8 mouse cellular contexts compared by ENCODE assay signal in genomic region chr6:29215881-29216501, GRCm38 (mm10). TPM values are rescaled to one million over a fixed set of nuclear protein-coding genes. Genes with fewer than 3 reads are reported as not detected.
DNase-seq lines count a peak whose midpoint lies in the region; ATAC-seq and TF ChIP-seq lines count a peak whose summit lies in the region.

Gene Impdh1, minus strand, starts transcription at chr6:29216364.

- TF ChIP-seq CTCF in Patski (IDR thresholded peaks at IDR 0.05) = no peak
- TF ChIP-seq CTCF in cerebellum, adult 2 months (IDR thresholded peaks at IDR 0.05; ENCODE audit: borderline replicate concordance, insufficient read depth, low read depth, low read length) = no peak
- no peak; the same call in 1 of the 2 replicates for TF ChIP-seq CTCF in left cerebral cortex, adult 2 months (IDR thresholded peaks at IDR 0.05)

- peak within 1 kb of the TSS; percentile 99 for H3K4me2 ChIP-seq in hindbrain, embryonic 13.5 days

- H3K4me3 ChIP-seq in cerebellum, adult 2 months (replicated peaks; ENCODE audit: insufficient read depth, low read depth, low read length) = peak within 1 kb of the TSS; percentile 87
- H3K4me3 ChIP-seq in hindbrain, embryonic 13.5 days = peak within 1 kb of the TSS; percentile 72
- peak within 1 kb of the TSS; percentile 77 for H3K4me3 ChIP-seq in left cerebral cortex, adult 2 months

- H3K4me1 ChIP-seq in cerebellum, adult 2 months (ENCODE audit: control insufficient read depth, insufficient read depth, low read length) = peaks cover 8% of the 10 kb centered on the region; the same call in 1 of the 2 replicates
- peaks cover 51% of the 10 kb centered on the region for H3K4me1 ChIP-seq in hindbrain, embryonic 13.5 days (replicated peaks)

- no peak within 1 kb of the TSS for H3K27ac ChIP-seq in cerebellum, adult 2 months (ENCODE audit: insufficient read depth, low read length)
- H3K27ac ChIP-seq in hindbrain, embryonic 13.5 days = peak within 1 kb of the TSS; percentile 52; the same call in 1 of the 2 replicates
- H3K27ac ChIP-seq in left cerebral cortex, adult 2 months = peak within 1 kb of the TSS; percentile 68

- H3K9me3 ChIP-seq in hindbrain, embryonic 13.5 days = no peaks in the 10 kb centered on the region

- 2% methylated on average over 56 of the region's 56 CpGs for WGBS in cerebellum, adult 2 months
- under 1% methylated on average over 48 of the region's 56 CpGs for WGBS in hindbrain, embryonic 13.5 days

- H3K27me3 ChIP-seq in Patski = peaks cover 3% of the 10 kb centered on the region
- no peaks in the 10 kb centered on the region for H3K27me3 ChIP-seq in cerebellum, adult 2 months (ENCODE audit: control insufficient read depth, insufficient read depth, low read length)
- H3K27me3 ChIP-seq in hindbrain, embryonic 13.5 days = peaks cover 24% of the 10 kb centered on the region

- POLR2A ChIA-PET in Patski (lab: Charles Lee) = no interaction called here

- intact Hi-C loops in left cerebral cortex, adult 2 months (cut with DNase I) = no loop called here

- CTCF ChIA-PET in Patski (lab: Charles Lee) = interaction anchor here (1.0 kb wide), 1 partner anchor 19 kb away, joined by 3 read pairs; no protein-coding TSS in a partner anchor

- DNase-seq in Patski (ENCODE audit: low read depth, low spot score) (no peak), adipocyte (ENCODE audit: low spot score) (no peak)
- peak; percentile 67 to 70 for DNase-seq in cerebellum, adult 2 months
- DNase-seq in frontal cortex, adult 2 months (ENCODE audit: extremely low spot score in 1 of 2, low spot score in 1 of 2) = peak in 1 of 2 experiments; percentile 57
- peak; percentile 48 to 55 for DNase-seq in left cerebral cortex, adult 2 months (ENCODE audit: extremely low spot score in 1 of 2, low spot score in 2 of 2)
- peak; percentile 53 for DNase-seq in right cerebral cortex, postnatal 14 days

- H3K36me3 ChIP-seq in hindbrain, embryonic 13.5 days = no peaks in the 10 kb centered on the region

- in situ Hi-C loops in Patski (cut with MboI; ENCODE audit: low pct_unique_long_range_greater_than_20kb) = no loop called here

- no peak for TF ChIP-seq POLR2A in cerebellum, adult 2 months (IDR thresholded peaks at IDR 0.05; ENCODE audit: borderline replicate concordance, insufficient read depth, low read length)

- H3K9ac ChIP-seq in hindbrain, embryonic 13.5 days = peak within 1 kb of the TSS; percentile 83

- ATAC-seq in Patski = peak; percentile 50
- ATAC-seq in hindbrain, embryonic 13.5 days (ENCODE audit: low FRiP score) = peak; percentile 67
- ATAC-seq in megakaryocyte, adult 5-6 weeks (ENCODE audit: poor library complexity, severe bottlenecking) = peak; percentile 62

RNA-seq across cellular contexts. Expression of gene Impdh1, which starts in this region (rescaled TPM):
- polyA plus RNA-seq in Patski (2021) = 28.2 TPM
- polyA plus RNA-seq in cerebellum, adult 2 months (2012; rRNA removed) = 52.9 and 54.3 TPM in 2 replicates
- polyA plus RNA-seq in frontal cortex, adult 2 months (2012; rRNA removed) = 58.2 and 64.1 TPM in 2 replicates
- 58.1 and 65.5 TPM in 2 replicates for polyA plus RNA-seq in hindbrain, embryonic 13.5 days (2015; fragmentation: Nextera tagmentation; extraction: Ambion mirVana)
- 10 to 100 TPM; 57.1 to 62.7 TPM for total RNA-seq in left cerebral cortex, adult 2 months (2021)
- total RNA-seq in megakaryocyte, adult 5-6 weeks (2015) = 7.8 and 12.0 TPM in 2 replicates
- total RNA-seq in megakaryocyte, adult 5-6 weeks (2017) = 9.0 and 11.6 TPM in 2 replicates

Comparison
In these comparisons a context has a peak if more than half of its experiments do, and no peak if none do; other contexts are left out.
1. RNA of gene Impdh1 (total RNA-seq): 57.1 to 62.7 TPM in left cerebral cortex, adult 2 months; 7.8 to 12.0 TPM in megakaryocyte, adult 5-6 weeks; every median in the first group is over 4 times any median in the second.
2. DNase-seq: peak in cerebellum, adult 2 months (2 of 2), left cerebral cortex, adult 2 months (2 of 2) and right cerebral cortex, postnatal 14 days (single experiment); none in Patski (single experiment) and adipocyte (single experiment).
3. Peak in every context shown above with its lines, with median percentiles within 50 percentile points of each other: ATAC-seq and H3K4me3 ChIP-seq.